Mouse (Mus musculus) heart, postnatal 0 days (tissue): ENCODE data around the gene Gm826.

Source experiments
- CTCF ChIP-seq: IDR thresholded peaks from 2 replicates; pipeline ENCODE4 v1.5.1; 2016; ENCODE audit warnings: antibody characterized with exemption, control low read depth, low read depth
- EP300 ChIP-seq: IDR thresholded peaks from 2 replicates; pipeline ENCODE4 v1.6.1; 2016; ENCODE audit warnings: antibody characterized with exemption, low read depth

GRCm38 (mm10) chr2:160376236-160376635, 42.3 kb upstream of the Gm826 start:
- TF ChIP-seq CTCF: peak; percentile 17; the same call in 1 of the 2 replicates
- TF ChIP-seq EP300: no peak
